Mouse (Mus musculus) intestine, embryonic 14.5 days (tissue): ENCODE results near the gene Prkcb. TPM values are rescaled to one million over a fixed set of nuclear protein-coding genes. Genes with fewer than 3 reads are reported as not detected.

ENCODE experiments used
- ATAC-seq: fragments of 200-750 bp; cut with Nextera tagmentation; replicated peaks from 2 replicates; pipeline ENCODE4 v1.8.0; 2017; ENCODE audit warnings: low read depth, moderate number of reproducible peaks, moderate TSS enrichment, moderate library complexity; ENCODE audit not compliant: low FRiP score, low TSS enrichment
- DNase-seq: peaks from one replicate; pipeline ENCODE4 v3.0.0-alpha.2; 2018; ENCODE audit warnings: low spot score
- H3K27ac ChIP-seq: fragments of 300-500 bp; sonication (generic); 2 replicates; pipeline ENCODE4 v1.5.1; 2014; ENCODE audit warnings: low read depth, mild to moderate bottlenecking, control low read depth
- H3K27me3 ChIP-seq: fragments of 300-500 bp; sonication (generic); replicated peaks from 2 replicates; pipeline ENCODE4 v1.6.1; 2014; ENCODE audit warnings: low read length, control low read depth; ENCODE audit not compliant: control insufficient read depth, insufficient read depth
- H3K36me3 ChIP-seq: fragments of 300-500 bp; sonication (generic); 2 replicates; pipeline ENCODE4 v1.6.1; 2014; ENCODE audit warnings: low read length, control low read depth; ENCODE audit not compliant: control insufficient read depth, insufficient read depth
- H3K4me1 ChIP-seq: fragments of 300-500 bp; sonication (generic); replicated peaks from 2 replicates; pipeline ENCODE4 v1.6.1; 2014; ENCODE audit warnings: low read length, control low read depth, mixed read lengths; ENCODE audit not compliant: control insufficient read depth, insufficient read depth
- H3K4me2 ChIP-seq: fragments of 300-500 bp; sonication (generic); 2 replicates; pipeline ENCODE4 v1.6.1; 2014; ENCODE audit warnings: low read length
- H3K4me3 ChIP-seq: fragments of 300-500 bp; sonication (generic); 2 replicates; pipeline ENCODE4 v1.5.1; 2014; ENCODE audit warnings: low read depth, low read length, control low read depth, mixed read lengths
- H3K9ac ChIP-seq: fragments of 300-500 bp; sonication (generic); 2 replicates; pipeline ENCODE4 v1.6.1; 2014; ENCODE audit warnings: mild to moderate bottlenecking, low read length
- H3K9me3 ChIP-seq: fragments of 300-500 bp; sonication (generic); 2 replicates; pipeline ENCODE4 v1.6.1; 2016; ENCODE audit warnings: low read length, control low read depth; ENCODE audit not compliant: control insufficient read depth
- WGBS: fragments of 180-500 bp; shearing (Covaris S2); extraction: QIAGEN DNeasy Blood & Tissue Kit; methylation state at CpG from one replicate; pipeline ENCODE4 v1.1.7; 2014; 5-methylcytosine and 5-hydroxymethylcytosine counted together
- polyA plus RNA-seq: library from polyadenylated mRNA; unstranded; fragments of >200 nt; fragmentation: Nextera tagmentation; extraction: Ambion mirVana; gene quantifications from 2 replicates; pipeline ENCODE4 v1.2.1, GENCODE M21; 2014

Gene Prkcb
- polyA plus RNA-seq, 1 experiment from 2014 or later = 19.0 TPM

DNA sequence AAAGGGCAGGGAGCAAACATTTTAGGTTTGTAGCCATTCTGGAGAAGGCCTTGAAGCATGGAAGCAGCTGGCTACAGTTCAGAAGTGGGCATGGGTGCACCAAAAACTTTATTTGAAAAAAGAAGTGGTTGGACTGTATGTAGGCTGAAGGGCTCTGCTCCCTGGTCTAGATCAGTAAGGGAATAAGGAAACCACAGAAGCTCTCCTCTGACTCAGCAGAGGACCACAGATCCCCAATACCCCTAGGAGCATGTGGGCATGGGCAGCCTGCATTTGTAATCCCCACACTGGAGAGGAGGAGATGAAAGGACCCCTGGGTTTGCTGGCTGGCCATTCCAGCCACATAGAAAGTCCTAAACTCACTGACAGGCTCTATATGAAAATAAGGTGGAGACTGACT lies 88.3 kb downstream of the Prkcb start:
- H3K36me3 ChIP-seq = no peaks in the 10 kb centered on the region

GRCm38 (mm10) chr7:122377967-122378366 lies 89.4 kb downstream of the Prkcb start:
- Histone ChIP-seq H3K27me3 (no peaks in the 10 kb centered on the region), H3K9ac (no peak overlapping the region), H3K9me3 (no peaks in the 10 kb centered on the region), H3K36me3 (no peaks in the 10 kb centered on the region), H3K4me2 (no peak overlapping the region), H3K4me1 (no peaks in the 10 kb centered on the region), H3K4me3 (no peak overlapping the region), H3K27ac (no peak overlapping the region)
- 82% methylated on average over 3 of the region's 3 CpGs for WGBS
- DNase-seq (no peak), ATAC-seq (no peak)

More for the DNA sequence above, 88.3 kb downstream of the Prkcb start:
- Histone ChIP-seq H3K27ac (no peak overlapping the region), H3K4me3 (no peak overlapping the region), H3K27me3 (no peaks in the 10 kb centered on the region), H3K9ac (no peak overlapping the region), H3K4me2 (no peak overlapping the region), H3K4me1 (no peaks in the 10 kb centered on the region), H3K9me3 (no peaks in the 10 kb centered on the region)
- no peak for ATAC-seq
- no peak for DNase-seq

DNA sequence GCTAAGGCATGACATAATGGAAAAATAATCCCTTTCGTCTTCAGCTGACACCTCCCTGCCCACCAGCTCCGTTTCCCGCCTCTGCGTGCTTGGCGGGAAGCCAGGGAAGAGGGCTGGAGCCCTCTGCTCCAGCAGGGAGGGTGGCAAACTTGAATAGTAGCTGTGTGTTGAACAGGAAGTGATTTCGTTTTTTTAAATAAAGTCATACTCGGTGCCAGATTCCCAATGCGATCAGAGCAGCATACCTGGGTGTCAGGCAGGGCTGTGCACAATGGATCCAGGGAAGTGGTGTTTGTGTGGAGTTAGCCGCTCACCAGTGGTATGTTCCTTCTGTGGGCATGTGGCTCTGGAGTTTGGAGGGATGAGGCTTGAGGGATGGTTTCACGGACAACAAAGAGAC lies 89.9 kb downstream of the Prkcb start:
- H3K4me2 ChIP-seq = no peak overlapping the region
- no peak overlapping the region for H3K9ac ChIP-seq
- WGBS = 39% methylated on average over 10 of the region's 10 CpGs
- H3K4me1 ChIP-seq = no peaks in the 10 kb centered on the region
- no peaks in the 10 kb centered on the region for H3K36me3 ChIP-seq
- no peaks in the 10 kb centered on the region for H3K9me3 ChIP-seq
- ATAC-seq (no peak), DNase-seq (peak; percentile 51)
- H3K27ac ChIP-seq = no peak overlapping the region
- no peak overlapping the region for H3K4me3 ChIP-seq
- no peaks in the 10 kb centered on the region for H3K27me3 ChIP-seq

DNA sequence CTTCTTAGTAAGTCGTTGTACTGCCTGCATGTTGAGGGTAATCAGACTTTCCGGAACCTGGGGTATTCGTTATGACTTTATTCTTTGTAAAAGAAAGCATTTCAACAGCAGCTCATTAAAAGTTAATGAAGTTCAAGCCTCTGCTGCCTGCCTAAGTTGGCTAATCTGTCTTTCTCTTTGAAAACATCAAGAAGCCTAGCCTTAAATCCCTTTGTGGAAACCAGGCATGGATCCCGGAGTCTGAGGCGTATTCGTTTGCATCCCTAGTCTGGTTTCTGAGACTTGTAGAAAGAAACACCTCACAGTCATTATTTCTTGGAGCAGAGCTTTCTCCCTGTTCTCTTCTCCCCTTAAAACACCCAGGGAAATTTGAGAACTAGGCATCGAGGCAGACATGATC lies 90.7 kb downstream of the Prkcb start:
- no peaks in the 10 kb centered on the region for H3K27me3 ChIP-seq
- ATAC-seq = no peak
- H3K4me2 ChIP-seq = no peak overlapping the region
- WGBS = 76% methylated on average over 7 of the region's 7 CpGs
- H3K36me3 ChIP-seq = no peaks in the 10 kb centered on the region
- DNase-seq = no peak
- H3K9me3 ChIP-seq = no peaks in the 10 kb centered on the region
- H3K4me3 ChIP-seq = no peak overlapping the region
- no peak overlapping the region for H3K27ac ChIP-seq
- H3K4me1 ChIP-seq = no peaks in the 10 kb centered on the region
- no peak overlapping the region for H3K9ac ChIP-seq

DNA sequence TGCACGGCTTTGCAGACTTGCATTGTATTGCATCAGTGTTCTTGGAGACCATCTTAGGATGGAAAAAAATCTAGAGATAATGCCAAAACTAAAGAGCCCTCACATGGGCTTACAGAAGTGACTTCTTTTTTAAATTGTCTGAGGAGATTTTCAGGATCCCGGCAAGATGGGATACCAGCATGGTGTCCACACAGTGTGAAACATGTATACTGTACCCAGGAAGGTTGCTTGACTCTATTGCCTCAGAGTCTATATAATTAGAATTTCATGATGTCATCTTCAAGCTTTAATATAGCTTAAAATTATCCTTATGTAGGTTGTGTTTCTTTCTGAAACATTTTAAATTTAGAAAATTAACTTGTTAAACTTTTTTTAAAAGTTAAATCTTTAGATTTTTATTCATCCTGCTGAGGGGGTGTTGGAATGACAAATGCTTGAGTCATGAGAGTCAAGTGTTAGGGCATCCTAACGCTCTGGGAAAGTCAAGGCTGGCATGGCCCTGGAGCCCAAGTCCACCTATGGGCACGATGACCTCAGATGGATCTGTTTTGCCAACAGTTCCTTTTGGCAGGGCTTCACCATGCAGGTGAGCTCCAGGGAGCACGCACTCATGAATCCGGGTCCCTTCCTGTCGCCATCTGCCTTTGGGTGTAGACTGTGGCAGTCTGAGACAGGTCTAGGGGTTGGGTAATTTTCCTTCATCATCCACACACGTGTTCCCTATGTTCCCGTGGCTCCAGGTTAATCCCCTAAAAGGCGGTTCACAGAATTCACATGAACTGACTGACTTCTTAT lies 92.0 kb downstream of the Prkcb start:
- 84% methylated on average over 10 of the region's 10 CpGs for WGBS
- Histone ChIP-seq H3K36me3 (no peaks in the 10 kb centered on the region), H3K4me2 (no peak overlapping the region), H3K27ac (no peak overlapping the region), H3K4me3 (no peak overlapping the region), H3K9me3 (no peaks in the 10 kb centered on the region), H3K27me3 (no peaks in the 10 kb centered on the region), H3K9ac (no peak overlapping the region), H3K4me1 (no peaks in the 10 kb centered on the region)
- no peak for DNase-seq
- ATAC-seq = no peak

- no peak overlapping the region for H3K9ac ChIP-seq
- H3K9me3 ChIP-seq = no peaks in the 10 kb centered on the region
- H3K27ac ChIP-seq = no peak overlapping the region
- H3K27me3 ChIP-seq = no peaks in the 10 kb centered on the region
- DNase-seq = no peak
- H3K4me2 ChIP-seq = no peak overlapping the region
- no peaks in the 10 kb centered on the region for H3K4me1 ChIP-seq
- 43% methylated on average over 10 of the region's 10 CpGs for WGBS
- ATAC-seq = no peak
- H3K4me3 ChIP-seq = no peak overlapping the region
- no peaks in the 10 kb centered on the region for H3K36me3 ChIP-seq
Observed at GRCm38 (mm10) chr7:122381560-122381959, 93.0 kb downstream of the Prkcb start.

DNA sequence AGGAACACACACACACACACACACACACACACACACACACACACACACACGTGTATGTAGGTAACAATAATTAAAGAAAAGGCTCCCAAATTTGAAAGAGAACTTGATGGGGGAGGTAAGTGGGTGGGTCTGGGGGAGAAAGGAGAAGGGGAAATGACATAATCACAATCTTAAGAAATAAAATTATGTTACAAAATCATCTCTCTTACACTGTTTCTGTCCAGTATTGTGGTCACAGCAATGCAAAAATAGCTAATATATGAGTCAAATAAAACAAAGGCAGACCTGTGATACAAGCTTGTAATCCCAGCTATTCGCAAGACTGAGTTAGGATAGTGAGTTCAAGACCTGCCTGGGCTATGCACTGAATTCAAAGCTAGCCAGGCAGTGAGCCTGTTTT lies 94.7 kb downstream of the Prkcb start:
- Histone ChIP-seq H3K9ac (no peak overlapping the region), H3K9me3 (no peaks in the 10 kb centered on the region), H3K4me2 (no peak overlapping the region), H3K4me3 (no peak overlapping the region), H3K27ac (no peak overlapping the region), H3K4me1 (no peaks in the 10 kb centered on the region), H3K36me3 (no peaks in the 10 kb centered on the region), H3K27me3 (no peaks in the 10 kb centered on the region)
- no peak for ATAC-seq
- DNase-seq = no peak
- WGBS = 74% methylated on average over 2 of the region's 2 CpGs

DNA sequence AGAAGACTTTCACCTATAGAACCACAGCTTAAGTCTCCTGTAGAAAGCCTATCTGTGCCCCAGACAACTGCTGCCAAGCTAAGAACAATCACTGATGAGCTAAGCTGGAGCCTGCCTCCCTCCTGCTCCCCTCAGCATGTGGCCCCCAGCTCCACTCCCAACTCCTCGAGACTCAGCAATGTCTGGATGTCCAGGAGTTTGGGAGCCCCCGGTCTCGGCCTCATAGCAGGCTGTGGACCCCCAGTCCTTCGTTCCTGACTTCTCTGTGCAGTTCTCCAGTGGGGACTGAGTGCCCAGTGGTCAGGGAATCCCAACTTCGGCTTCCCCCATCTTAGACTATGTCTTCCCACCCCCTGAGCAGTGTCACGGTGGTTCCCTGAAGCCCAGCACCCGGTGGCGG lies 96.3 kb downstream of the Prkcb start:
- H3K4me3 ChIP-seq = no peak overlapping the region
- H3K4me1 ChIP-seq = no peaks in the 10 kb centered on the region
- WGBS = 86% methylated on average over 8 of the region's 8 CpGs
- DNase-seq (no peak), ATAC-seq (no peak)
- H3K27ac ChIP-seq = no peak overlapping the region
- no peaks in the 10 kb centered on the region for H3K27me3 ChIP-seq
- no peaks in the 10 kb centered on the region for H3K9me3 ChIP-seq
- no peak overlapping the region for H3K9ac ChIP-seq
- no peak overlapping the region for H3K4me2 ChIP-seq
- no peaks in the 10 kb centered on the region for H3K36me3 ChIP-seq

DNA sequence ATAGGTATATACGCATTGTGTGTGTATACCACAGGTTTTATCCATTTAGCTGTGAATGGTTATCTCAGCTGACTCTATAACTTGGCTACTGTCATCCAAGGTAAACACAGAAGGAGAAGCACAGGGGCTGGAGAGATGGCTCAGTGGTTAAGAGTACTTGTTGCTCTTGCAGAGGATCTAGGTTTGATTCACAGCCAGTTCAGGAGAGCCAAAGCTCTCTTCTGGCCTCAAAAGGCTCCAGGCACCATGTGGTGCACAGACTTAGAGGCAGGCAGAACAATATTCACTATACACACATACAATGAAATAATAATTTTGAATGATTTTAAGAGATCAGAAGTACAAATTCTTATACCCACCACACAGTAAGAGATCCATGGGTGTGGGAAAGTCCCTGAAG lies 98.0 kb downstream of the Prkcb start:
- no peak overlapping the region for H3K4me3 ChIP-seq
- no peaks in the 10 kb centered on the region for H3K36me3 ChIP-seq
- 88% methylated on average over 1 of the region's 1 CpGs for WGBS
- no peak overlapping the region for H3K27ac ChIP-seq
- H3K4me2 ChIP-seq = no peak overlapping the region
- no peaks in the 10 kb centered on the region for H3K9me3 ChIP-seq
- DNase-seq (no peak), ATAC-seq (no peak)
- H3K27me3 ChIP-seq = no peaks in the 10 kb centered on the region
- no peaks in the 10 kb centered on the region for H3K4me1 ChIP-seq
- H3K9ac ChIP-seq = no peak overlapping the region
